Mouse (Mus musculus) inflammation-experienced regulatory T-cells, adult 16 weeks (primary cell): ENCODE results near the gene Surf1. TPM values are rescaled to one million over a fixed set of nuclear protein-coding genes. Genes with fewer than 3 reads are reported as not detected.

Experiments
- polyA plus RNA-seq: library from polyadenylated mRNA; unstranded; fragments of 100-300 nt; shearing (Covaris generic); gene quantifications from one replicate; pipeline ENCODE4 v1.2.1, GENCODE M21; 2017

Surf1 gene
- polyA plus RNA-seq, result 116 TPM

DNA sequence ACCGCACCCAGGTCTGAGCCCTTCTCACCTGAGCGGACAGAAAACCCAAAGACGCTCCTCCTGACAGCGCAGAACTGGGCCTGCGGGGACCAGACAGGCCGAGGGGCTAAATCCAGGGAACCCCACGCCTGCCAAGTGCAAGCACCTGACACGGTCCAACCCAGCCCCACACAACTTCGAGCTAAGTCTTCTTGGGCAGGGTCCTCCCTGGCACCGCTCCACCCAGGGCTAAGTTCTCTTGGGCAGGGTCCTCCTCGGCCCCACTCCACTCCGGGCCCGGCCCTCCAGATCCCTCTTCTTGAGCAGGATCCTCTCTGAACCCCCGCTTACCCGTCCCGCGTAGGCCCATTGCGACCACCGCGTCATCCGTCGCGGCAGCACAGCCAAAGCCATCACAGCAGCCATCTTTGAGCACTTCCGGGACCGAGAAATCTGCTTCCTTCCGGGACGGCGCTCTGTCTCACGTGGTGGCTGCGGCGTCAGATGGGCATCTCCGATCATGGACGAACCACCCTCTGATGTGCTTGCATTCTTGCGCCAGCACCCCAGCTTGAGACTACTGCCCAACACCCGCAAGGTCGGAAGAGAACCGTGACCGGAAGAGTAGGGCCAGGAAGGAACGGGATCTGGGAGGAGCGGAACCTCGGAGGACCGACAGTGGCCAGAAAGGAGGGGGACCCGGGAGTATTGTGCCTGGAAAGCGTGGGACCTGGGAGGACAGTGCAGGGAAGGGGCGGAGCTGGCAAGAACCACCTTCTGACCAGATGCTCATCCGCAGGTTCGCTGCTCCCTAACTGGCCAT is at the start of gene Surf1, which contains the start of gene Surf2:
TSS of gene Surf1 (minus strand) at position 604 of the 802 bp plus-strand sequence.
TSS of gene Surf2 (plus strand) at position 441 of the 802 bp plus-strand sequence.

DNA sequence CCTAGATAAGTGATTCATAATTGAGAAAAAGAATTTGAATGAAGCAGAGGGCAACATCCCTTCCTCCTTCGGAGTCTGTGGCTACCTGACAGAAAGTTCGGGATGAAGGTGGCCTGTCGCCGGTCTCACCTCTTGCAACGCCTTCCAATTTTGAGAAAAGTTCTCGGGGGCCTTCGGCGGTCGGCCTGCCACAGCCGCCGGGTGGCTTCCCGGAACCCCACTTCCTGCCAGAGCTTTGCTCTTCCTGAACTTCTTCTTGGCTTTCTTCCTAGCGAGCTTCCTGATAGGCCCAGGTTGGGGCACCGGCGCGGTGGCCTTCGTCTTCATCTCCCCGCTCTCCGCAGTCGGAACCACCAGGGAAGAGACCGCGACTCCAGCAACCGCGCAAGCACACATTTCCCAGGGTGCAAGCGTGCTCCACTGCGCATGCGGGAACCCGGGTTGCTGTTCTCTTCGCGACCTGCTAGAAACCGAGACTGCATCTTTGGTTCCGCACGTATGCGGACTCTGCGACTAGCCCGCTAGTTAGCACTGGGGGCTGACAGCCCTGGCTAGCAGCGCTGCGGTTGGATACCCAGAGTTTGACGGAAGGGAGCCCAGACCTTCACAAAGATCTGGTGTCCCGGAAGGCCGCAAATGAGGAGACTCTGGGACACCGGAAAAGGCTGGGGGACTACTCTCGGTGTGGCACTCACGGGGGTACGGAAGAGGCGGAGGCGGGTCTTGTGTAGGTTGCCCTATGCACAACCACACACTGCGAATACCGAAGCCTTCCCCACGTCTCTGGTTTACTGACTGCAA is 47.8 kb upstream of the Surf1 start, which contains the start of gene Rexo4:
TSS of gene Rexo4 (minus strand) at position 464 of the 801 bp plus-strand sequence.

DNA sequence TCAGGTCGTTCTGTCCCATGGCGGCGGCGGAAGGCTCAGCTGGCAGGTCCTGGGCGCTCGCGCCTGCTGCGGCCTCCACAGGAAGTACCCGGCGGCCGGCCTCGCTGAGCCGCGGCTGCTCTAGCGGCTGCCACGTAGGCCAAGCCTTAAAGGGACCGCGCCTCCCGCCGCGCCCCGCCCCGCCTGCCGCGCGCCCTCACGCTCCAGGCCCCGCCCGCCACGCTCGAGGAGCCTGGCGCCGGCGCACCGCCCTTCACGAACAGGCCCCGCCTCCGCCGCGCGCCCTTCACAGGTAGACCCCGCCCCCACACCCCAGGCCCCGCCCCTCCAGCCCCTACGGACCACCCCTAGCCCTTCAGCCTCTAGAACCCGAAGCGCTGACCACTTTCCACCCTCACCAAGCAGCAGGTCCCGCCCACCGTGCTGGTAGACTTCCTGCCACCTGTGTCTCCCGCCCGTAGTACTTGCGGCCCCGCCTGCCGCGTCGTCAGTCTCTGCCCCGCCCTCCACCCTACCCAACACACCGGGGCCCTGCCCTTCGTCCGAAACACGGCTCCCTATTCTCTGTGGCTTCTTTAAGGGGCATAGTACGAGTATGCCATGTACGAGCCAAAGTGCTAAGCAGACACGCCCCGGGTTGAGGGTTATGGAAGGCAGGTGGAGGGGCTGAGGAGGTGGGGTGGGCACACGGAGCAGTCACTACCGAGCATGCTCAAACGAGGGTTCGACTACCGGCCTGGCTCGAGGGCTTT is 17.1 kb upstream of the Surf1 start, which contains the start of the genes Surf4 and Stkld1:
TSS of gene Surf4 (minus strand) at position 625 of the 752 bp plus-strand sequence.
TSS of gene Stkld1 (plus strand) at position 744 of the 752 bp plus-strand sequence.

GRCm38 (mm10) chr2:26910124-26910993 is 6.0 kb downstream of the Surf1 start, which contains the start of the genes Med22 and Rpl7a:
Gene Med22, minus strand, starts transcription at chr2:26910677.
Gene Rpl7a, plus strand, starts transcription at chr2:26910764.

GRCm38 (mm10) chr2:26902467-26903220 is 13.7 kb downstream of the Surf1 start, which contains the start of gene Surf6:
Gene Surf6, minus strand, starts transcription at chr2:26902879.

DNA sequence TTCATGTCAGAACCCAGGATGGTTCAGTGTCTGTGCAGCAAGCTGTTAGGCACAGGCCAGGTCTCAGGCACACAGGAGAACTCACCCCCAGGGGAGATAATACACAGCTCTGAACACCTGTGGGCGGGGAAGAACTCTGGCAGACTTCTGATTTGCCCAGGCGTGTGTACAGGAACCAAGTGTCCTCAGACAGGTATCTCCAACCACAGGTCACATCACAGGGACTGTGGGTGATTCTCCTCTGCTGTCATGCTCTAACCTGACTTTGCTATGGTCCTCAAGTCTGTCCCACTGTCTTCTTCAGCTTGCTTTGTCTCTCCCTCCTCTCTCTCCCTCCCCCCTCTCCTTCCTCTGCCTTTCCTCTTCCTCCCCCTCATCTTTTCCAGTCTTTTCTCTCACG is 51.5 kb downstream of the Surf1 start, which contains the start of gene Abo:
TSS of gene Abo (minus strand) at position 101 of the 400 bp plus-strand sequence.

Other genes starting within 250 kb of the Surf1 start
- gene Lcn4, start 245.2 kb downstream of the Surf1 start, polyA plus RNA-seq, result 0.65 TPM
- not detected for gene Abo, start 51.6 kb downstream of the Surf1 start, polyA plus RNA-seq
- gene Surf6, start 13.7 kb downstream of the Surf1 start, polyA plus RNA-seq, result 48.2 TPM
- 49.9 TPM for gene Med22, start 5.9 kb downstream of the Surf1 start, polyA plus RNA-seq
- 266 TPM for gene Rpl7a, start 5.8 kb downstream of the Surf1 start, polyA plus RNA-seq
- 76.7 TPM for gene Surf2, start 163 bp downstream of the Surf1 start, polyA plus RNA-seq
- 181 TPM for gene Surf4, start 17.4 kb upstream of the Surf1 start, polyA plus RNA-seq
- gene Stkld1, start 17.5 kb upstream of the Surf1 start, polyA plus RNA-seq, result 0.57 TPM
- gene Rexo4, start 47.9 kb upstream of the Surf1 start, polyA plus RNA-seq, result 83.9 TPM
- not detected for gene Adamts13, start 56.9 kb upstream of the Surf1 start, polyA plus RNA-seq
- 32.6 TPM for gene Cacfd1, start 93.4 kb upstream of the Surf1 start, polyA plus RNA-seq
- gene Slc2a6, start 111.5 kb upstream of the Surf1 start, polyA plus RNA-seq, result 5.2 TPM
- not detected for gene Mymk, start 155.6 kb upstream of the Surf1 start, polyA plus RNA-seq
- gene Adamtsl2, start 162.8 kb upstream of the Surf1 start, polyA plus RNA-seq, result 0.24 TPM
- gene Fam163b, start 226.0 kb upstream of the Surf1 start, polyA plus RNA-seq, result 0.16 TPM
- not detected for gene Dbh, start 248.7 kb upstream of the Surf1 start, polyA plus RNA-seq